Mouse (Mus musculus): Measurements from ENCODE around the gene Ank3.

Gene Ank3

DNA sequence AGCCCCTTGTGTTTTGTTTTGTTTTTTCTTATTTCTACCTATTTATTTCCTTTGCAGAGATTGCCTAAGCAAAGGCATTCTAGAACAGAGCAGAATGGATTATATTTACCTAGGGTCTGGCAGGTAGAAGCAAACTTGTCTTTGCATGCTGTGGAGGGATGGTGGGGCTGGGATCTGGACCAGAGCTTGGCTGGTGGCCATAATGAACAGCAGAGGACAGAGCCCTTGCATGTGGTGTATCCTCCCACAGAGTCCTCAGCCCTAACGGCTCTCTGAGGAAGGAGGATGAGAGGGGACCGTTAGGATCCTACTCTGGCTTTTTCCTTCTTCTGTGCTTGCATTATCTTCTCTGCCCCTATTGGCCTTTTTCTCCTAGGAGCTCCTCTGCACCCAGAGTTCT is 79.1 kb downstream of the Ank3 start:
- no peak for DNase-seq (ENCODE audit: low spot score)

DNA sequence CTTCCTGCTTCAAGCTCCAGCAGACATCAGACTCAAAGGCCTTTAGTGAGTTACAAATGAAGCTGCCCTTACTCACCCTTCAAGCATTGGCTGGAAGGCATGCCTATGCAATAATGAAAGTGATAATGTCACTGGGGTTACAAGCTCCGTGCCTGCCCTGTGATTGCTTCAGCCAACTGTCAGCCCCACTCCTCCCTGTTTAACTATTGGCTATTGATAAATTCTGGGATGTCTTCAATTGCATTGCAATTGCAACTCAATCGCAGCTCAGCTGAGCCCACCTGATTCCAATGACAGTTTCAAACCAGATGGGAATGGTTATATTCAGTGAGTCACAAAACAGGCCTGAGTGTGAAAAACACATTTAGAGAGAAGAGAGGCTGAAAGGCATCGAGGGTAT is 80.3 kb downstream of the Ank3 start:
- no peak for DNase-seq (ENCODE audit: low spot score)

DNA sequence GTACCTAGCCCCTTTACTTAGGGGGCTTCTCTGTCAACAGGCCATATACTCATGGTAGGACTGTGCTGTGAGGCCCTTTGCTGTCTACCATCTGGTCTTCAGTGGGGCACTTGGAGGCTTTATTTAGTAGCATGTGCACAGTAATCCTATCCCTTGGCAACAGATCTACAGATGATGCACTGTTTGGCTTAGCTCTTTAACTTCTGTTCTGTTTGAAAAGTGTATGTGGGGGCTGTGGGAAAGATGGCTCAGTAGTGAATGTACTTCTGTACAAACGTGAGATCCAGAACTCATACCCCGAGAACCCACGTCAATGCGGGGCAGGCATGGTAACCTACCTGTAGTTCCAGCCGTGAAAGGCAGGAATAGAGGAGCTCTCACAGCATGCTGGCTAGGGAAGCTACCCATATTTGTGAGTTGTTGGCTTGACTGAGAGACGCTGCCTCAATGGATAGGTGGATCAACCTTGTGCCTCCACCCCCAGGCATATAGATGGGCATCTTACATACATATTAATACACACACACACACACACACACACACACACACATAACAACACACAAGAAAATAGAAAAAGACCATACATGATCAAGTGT is 86.7 kb downstream of the Ank3 start:
- no peak for DNase-seq (ENCODE audit: low spot score)

DNA sequence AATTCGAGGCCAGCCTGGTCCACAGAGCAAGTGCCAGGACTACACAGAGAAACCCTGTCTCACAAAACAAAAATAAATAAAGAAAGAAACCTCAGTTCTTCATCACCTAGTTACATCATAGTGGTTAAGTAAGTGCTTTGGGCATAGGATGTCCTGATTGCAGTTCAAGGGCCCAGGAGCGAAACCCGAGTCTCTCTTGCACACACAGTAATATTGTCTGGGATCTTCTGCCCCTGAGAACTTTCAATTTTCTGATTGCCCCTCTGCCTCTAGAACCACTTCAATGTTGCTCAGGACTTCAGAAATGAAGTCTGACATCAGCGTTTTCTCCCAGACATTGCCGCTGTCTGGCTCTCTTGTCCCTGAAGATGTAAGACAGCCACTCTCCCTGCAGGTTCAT is 91.6 kb downstream of the Ank3 start:
- DNase-seq (ENCODE audit: low spot score) = no peak

DNA sequence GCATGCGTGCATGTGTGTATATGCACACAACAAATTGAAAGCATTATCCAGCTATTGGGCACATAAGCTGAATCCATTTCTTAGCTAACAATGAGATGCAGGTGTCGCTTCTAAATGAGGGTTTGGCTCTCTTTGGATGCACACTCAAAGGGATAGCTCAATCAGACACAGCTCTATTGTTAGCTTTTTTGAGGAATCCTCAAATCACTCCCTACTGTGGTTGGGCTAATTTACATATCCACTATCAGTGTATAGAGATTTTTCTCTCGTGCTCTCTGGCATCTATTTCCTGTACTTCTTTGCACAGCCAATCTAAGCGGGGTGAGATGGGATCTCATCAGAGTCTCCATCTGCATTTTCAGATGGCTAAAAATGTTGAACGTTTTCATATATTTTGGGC is 93.4 kb downstream of the Ank3 start:
- DNase-seq (ENCODE audit: low spot score) = no peak

DNA sequence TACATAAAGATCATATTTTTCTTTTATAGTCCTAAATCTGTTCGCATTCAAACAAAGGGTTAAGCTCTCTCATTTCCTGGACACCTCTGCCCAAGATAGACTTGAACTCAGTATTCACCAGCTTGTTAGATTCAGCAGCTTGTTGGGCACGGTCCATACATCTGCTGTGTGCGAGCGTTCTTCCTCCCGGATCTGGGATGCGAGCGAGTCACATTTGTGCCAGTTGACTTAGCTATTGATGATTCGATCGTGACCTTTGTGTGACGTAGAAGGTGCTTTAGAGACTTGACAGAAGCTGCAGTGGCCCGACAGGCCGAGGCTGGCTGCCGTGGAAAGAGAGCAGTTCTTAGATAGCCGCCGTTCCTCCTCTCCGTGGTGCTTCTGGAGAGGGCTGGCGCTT is 98.8 kb downstream of the Ank3 start:
- no peak for DNase-seq (ENCODE audit: low spot score)

DNA sequence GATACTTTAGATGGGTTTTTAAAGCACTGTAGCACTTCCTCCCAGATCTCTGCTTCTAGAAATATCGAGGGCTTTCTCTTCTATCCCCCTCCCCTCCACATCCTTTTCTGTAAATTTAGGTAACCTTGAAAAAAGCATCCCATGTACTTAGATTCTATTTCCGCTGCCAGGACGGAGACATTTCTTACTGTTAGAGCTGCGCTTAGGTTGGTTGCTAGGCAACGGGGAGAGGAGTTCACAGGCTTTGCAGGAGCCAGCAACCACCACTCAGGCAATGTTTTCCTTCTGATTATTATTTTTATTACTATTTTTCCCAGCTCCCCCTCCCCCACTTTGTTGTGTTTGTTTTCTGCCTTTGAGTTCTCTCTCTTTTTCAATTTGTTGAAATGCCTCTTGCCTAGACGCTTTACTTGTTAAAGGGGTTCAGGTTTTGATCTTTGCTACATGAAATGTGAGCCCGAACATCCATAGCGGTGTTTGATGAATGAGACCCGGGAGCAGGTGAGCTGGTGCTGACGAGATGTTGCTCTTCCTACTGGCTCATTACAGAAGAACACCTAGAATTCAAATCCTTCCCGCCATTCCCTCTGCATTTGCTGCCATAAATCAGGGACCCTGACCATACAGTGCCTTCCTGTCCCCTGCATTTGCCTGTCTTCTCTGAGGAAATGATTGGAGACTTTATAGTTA is 101.7 kb downstream of the Ank3 start:
- no peak for DNase-seq (ENCODE audit: low spot score)

DNA sequence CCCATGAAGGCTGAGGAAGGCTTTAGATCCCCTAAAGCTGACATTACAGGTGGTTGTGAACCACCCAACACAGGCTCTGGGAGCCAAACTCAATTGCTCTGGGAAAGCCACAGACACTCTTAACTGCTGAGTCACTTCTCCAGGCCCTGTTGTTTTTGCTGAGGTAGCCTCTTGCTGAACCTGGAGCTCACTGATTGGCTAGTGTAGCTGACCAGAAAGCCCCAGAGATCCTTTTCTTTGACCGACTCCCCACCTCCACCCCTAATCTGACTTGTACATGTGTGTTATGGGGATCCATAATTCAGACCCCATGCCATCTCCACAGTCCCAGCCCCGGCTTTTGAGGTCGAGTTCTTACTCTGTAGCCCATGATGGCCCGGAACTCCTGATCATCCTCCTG is 105.2 kb downstream of the Ank3 start:
- DNase-seq (ENCODE audit: low spot score) = no peak

DNA sequence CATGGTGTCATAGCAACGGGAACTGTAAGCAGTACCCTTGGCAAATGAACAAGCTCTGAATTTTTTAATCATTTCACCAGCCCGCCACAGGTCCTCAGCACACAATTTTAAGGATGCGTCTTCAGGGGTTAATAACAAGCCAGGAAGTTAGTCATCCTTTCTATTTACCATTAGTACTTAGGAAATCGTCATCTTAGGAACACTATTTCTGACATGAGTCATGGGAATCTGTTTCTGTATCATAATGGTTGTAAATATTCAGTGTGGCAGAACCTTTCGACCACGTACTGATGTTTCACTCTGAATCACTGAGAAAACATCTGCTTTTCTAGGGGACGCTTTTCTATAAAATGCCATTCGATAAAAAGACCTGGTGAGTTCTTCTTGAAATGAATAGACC is 109.1 kb downstream of the Ank3 start:
- no peak for DNase-seq (ENCODE audit: low spot score)

DNA sequence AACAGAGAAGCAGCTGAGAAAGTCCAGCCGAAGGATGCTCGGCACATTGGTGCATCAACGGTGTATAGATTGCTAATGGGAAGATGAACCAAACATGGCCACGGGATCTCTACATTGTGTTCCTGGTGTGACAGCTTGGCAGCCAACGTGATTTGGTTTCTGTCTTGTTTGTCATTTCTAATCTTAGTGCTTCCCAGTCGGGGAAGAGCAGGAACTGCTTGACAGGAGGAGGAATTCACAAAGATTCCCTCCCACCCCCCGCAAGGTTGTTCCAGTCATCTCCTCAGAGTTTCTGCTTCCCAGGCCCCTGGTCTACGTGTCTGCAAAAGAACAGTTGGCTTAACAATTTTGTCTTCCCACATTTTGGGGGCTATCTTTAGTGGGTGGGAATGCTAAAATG is 111.8 kb downstream of the Ank3 start:
- no peak for DNase-seq (ENCODE audit: low spot score)

DNA sequence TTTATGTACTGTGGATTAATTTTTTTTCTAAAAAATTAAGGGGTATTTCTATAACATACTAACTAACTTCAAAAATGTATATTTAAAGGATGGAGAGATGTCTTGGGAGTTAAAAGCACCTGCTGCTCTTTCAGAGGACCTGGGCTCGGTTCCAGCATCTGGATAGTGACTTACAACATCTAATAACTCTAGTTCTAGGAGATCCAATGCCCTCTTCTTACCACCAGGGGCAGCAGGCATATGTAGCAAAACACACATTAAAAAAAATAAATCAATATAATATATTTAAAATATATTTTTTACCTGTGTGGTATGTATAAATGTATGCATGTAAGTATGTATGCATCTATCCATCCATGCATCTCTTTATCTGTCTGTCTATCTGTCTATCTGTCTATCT is 112.7 kb downstream of the Ank3 start:
- DNase-seq (ENCODE audit: low spot score) = no peak

DNA sequence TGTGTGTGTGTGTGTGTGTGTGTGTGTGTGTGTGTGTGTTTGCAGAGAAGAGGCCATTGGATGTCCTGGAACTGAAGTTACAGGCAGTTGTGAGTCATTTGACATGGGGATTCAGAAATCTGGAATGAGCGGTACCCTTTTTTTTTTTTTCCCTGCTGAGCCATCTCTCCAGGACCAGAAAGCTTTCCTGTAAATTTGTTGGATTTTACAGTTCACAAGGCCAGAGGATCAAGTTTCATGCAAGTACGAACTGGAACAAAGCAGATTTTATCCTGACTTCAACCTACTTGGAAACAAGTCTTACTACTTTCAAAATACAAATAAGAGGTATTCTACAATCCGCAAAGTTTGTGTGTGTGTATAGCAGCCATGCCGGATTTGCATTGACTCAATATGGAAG is 123.4 kb downstream of the Ank3 start:
- DNase-seq (ENCODE audit: low spot score) = no peak

DNA sequence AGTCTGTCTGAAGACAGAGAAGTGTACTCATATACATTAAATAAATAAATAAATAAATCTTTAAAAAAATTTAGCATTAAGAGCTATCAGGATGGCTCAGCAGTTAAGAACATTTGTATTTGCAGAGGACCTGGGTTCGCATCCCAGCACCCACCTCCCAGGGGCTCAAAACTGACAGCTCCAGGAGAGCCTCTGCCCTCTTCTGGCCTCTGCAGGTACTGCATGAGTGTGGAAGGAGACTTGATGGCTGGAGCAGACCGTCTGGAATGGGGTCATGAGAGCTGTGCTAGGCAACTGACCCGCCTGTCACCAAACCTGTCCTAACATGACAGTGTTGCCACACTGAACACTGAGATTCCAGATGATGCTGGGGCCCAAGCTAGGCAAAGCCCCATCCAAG is 124.6 kb downstream of the Ank3 start:
- no peak for DNase-seq (ENCODE audit: low spot score)

DNA sequence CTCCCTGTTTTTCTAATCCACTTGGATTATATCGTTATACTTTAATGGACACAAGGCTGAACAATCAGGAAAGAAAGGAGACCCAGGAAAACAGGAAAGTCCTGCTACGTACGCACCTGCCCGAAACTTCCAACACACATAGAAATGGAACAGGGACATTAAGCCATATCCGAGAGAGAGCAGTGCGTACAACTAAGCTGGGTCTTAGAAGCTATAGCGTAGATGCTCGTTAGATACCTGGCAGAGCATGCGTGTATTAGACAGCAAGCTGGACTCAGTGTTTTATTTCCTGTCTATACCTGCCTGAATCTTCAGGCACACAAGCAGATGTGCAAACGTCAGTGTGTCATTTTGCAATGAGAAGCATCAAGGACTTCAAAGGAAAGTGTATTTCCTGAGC is 128.7 kb downstream of the Ank3 start:
- no peak for DNase-seq (ENCODE audit: low spot score)

DNA sequence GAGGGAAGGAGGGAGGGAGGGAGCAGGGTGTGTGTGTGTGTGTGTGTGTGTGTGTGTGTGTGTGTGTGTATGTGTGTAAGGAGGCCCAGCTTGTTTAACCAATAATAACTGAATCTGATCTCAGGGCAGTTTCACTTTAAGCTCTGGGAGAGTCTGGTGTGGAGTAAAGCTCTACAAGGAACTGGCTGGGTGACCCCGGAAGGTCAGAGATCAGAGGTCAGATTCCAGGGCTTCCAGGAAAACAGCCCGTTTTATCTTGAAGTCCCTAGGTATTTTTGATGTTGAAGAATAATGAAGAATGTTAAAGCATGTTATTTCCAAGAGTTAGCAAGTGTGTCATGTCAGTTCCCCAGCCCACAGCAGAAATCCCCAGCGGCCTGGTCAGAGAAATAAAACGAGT is 130.2 kb downstream of the Ank3 start:
- no peak for DNase-seq (ENCODE audit: low spot score)

DNA sequence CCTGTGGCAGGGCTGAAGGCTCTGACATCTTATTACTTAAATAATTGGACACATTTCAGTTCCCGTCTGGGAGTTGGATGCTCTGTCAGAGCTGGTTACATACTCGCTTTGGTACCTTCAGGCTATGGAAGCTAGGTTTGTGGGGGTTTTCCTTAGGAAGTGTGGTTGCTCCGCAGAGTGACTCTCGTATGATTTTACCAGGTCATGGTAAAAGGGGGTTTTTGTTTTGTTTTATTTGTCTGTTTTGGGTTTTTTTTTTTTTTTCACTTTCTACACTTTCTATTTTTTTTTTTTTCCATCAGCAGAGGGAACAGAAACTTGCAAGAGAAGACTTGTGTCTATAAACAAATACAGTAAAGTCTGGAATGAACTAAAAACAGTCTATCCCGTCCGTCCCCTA is 131.8 kb downstream of the Ank3 start:
- DNase-seq (ENCODE audit: low spot score) = no peak

DNA sequence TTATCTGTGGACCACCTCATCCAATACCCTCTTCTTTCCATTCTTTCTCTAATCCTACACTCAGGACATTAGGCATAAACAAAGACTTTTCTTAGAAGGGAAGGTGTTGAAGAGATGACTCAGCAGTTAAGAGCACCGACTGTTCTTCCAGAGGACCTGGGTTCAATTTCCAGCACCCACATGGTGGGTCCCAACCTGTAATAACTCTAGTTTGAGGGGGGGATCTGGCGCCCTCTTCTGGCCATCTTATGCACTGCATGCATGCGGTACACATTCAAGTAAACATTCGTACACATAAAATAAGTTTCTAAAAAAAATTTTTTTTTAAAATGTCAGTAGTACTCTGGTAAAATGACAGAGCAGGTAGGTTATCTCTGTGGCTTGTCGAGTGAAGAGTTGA is 133.0 kb downstream of the Ank3 start:
- no peak for DNase-seq (ENCODE audit: low spot score)

DNA sequence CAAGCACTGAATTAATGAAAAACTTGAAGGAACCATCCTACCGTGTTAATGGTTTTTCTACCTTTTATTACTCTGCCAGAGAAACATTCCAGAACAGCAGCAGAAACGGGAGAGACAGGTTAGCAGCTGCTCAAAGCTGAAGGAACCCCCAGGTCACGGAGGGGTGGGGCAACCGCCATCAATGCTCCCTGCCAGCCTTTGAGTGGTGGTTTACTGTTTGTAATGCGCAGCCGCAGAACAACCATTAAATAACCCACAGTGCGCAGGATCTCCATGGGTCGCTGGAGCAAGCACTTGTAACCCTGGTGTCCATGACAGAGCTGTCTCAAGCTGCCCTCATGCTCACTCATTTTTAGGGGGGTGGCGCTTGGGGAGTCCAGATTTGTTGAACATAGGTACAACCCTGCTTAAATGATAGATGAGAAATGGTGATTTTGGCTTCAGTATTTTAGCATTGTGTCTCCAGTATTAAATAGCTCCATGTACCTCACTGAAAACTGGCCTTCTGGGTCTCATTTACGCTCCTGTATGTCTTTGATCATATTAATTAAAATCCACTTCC is 133.7 kb downstream of the Ank3 start:
- no peak for DNase-seq (ENCODE audit: low spot score)

DNA sequence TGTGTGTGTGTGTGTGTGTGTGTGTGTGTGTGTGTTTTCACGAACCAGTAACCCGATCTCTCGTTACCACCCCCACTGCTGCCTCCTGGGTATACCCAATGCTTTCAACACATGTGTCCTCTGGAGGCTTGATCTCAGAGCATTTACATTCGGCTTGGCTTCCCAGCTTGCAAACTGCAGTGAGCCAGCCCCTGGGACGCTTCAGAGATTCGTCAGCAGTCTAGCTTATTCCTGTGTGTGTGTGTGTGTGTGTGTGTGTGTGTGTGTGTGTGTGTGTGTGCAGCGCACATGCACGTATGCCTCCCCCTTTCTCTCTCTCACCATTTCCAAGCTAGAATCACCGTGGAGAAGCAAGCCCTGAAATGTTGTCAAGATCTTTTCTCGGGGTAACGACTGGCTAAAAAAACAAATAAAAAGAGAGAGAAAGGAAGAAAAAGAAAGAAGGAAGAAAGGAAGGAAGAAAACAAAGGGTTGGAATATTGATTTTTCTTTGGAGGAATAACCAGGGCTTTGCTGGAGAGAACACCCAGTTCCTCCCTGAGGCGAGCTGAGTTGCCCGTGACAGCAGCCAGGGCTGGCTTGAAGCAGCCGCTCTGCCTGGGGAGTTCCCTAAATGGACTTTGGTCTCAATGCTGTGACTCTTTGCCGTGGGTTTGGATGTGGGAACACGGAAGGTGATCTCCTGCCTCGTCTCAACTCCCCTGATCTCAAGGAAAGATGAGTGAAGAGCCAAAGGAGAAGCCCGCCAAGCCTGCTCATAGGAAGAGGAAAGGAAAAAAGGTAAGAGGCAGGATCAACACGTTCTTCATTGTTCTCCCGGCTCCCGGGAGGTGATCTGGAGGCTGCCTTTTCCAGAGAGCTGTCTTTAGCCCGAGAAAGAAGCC is 135.2 kb downstream of the Ank3 start:
- DNase-seq (ENCODE audit: low spot score) = no peak

DNA sequence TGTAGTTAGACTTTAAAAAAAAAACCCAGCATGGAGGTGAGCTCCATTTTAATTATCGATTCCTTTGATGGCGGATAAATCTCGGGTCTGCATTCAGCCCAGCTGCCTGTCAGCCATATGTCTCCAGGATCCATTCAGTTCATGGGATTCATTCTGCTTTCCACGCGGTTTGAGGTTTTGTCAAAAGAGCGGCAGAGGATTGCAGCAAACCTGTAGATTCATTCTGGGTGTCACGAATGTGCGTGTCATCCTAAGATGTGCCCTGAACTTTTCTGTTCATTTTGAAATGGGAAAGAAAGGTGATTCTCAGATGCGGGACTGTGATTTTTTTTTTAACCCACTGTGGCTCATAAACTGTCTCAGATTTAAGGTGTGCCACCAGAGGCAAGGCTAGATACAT is 136.1 kb downstream of the Ank3 start:
- no peak for DNase-seq (ENCODE audit: low spot score)

DNA sequence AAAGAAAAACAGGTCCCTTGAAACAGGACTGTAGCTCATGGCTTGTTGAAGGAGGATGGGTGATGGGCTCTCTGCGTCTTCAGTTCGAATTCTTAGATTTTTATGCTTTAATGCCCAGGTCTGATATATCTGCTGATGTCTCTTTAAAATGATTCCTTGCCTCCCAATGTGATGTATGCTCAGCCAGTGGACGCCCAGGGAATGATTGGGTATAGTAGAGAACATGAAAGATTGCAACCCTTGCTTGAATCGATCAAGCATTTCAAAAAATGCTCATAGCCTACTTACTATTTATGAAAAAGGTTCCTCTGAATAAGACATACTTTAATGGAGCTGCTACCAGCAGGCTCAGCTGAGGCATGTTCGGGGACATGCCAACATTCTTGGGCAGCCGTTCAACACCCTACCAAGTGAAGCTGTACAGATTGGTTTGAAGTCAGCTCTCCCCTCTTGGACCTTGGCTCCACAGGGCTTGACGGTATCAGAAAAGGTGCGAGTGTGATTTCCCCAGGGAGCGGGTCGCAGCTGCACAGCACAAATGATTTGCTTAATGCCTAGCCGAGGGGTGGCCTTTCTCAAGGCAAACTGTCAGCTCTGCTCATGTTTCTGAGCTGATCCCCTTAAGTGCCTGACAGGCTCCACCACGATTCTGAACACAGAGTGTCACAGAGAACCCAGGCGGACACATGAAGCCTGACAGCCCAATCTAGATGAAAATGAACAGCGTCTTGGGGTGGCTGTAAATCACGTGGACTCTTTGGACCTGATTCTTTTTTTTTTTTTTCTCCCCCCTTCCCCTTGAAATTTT is 136.8 kb downstream of the Ank3 start:
- DNase-seq (ENCODE audit: low spot score) = no peak

DNA sequence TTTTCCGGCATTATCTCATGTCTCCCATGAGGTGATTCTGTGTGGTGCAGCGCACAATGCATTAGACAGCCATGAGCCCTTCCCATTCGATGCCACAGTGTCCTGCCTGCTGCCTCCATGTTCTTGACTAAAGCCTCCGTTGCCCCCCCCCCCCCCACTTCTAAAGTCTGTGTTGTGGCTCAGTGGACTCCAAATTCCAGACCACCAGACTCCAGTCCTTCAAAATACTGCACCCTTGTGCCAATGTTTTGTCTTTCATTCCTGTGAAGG is 137.3 kb downstream of the Ank3 start:
- no peak for DNase-seq (ENCODE audit: low spot score)

All from spleen, adult 12 weeks (tissue).